Mouse (Mus musculus): ENCODE results near the gene Tmtc3.

- TF ChIP-seq CTCF (IDR thresholded peaks at IDR 0.05; ENCODE audit: control insufficient read depth, insufficient read depth, insufficient read length): no peak
- no peak for TF ChIP-seq CEBPB (IDR thresholded peaks at IDR 0.05; ENCODE audit: low read depth)
- TF ChIP-seq USF1 (IDR thresholded peaks at IDR 0.05; ENCODE audit: low read depth): no peak
- TF ChIP-seq MAX (IDR thresholded peaks at IDR 0.05): no peak
- TF ChIP-seq MYOG (IDR thresholded peaks at IDR 0.05; ENCODE audit: control insufficient read depth, extremely low read depth, insufficient read length): no peak
- no peak for TF ChIP-seq FOSL1 (IDR thresholded peaks at IDR 0.05; ENCODE audit: insufficient read depth, low read length, poor library complexity, severe bottlenecking)
These were observed 37.6 kb upstream of the Tmtc3 start for GRCm38 (mm10) chr10:100524499-100525390.

Data from C2C12 (cell line).